ENCODE assay signal across 10 mouse cellular contexts in the genomic region with DNA sequence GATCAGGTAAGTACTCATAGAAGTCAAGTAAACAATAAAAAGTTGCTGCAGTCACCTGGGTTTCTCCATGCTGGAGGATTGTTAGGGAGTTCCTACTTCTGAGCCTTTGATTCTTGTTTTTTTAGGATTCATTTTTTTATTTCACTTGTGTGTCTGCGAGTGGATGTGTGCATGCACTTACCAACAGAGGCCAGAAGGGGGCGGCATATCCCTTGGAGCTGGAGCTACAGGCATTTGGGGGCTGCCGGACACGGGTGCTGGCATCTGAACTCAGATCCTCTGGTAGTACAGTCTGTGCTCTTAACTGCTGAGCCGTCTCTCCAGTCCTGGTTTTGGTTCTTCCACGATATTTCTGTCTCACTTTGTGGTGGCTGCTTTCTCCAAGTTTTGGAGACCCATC. TPM values are rescaled to one million over a fixed set of nuclear protein-coding genes. Genes with fewer than 3 reads are reported as not detected.
DNase-seq lines count a peak whose midpoint lies in the region; ATAC-seq and TF ChIP-seq lines count a peak whose summit lies in the region.
"Had no signal": no experiment of that assay in that cellular context is flagged by ENCODE, and none has a peak within 500 bp of the region (broad histone marks: within the 10 kb centered on the region; RNA-seq: fewer than 3 reads in every experiment).

No protein-coding gene starts in this region.

- TF ChIP-seq EP300 in CH12.LX (IDR thresholded peaks at IDR 0.05; ENCODE audit: low read length) (no peak), MEL (IDR thresholded peaks at IDR 0.05; ENCODE audit: low read depth in 1 of 2, low read length in 2 of 2) (no peak)

- TF ChIP-seq CTCF in CH12.LX (conservative IDR thresholded peaks at IDR 0.05 in 1 of 2, IDR thresholded peaks at IDR 0.05 in 1 of 2; ENCODE audit: low read depth in 2 of 2, low read length in 2 of 2) (peak in 1 of 2 experiments; percentile 49; a peak in 2 of 4 replicates), MEL (IDR thresholded peaks at IDR 0.05 in 2 of 3, conservative IDR thresholded peaks at IDR 0.05 in 1 of 3; ENCODE audit: control insufficient read depth in 1 of 3, insufficient read depth in 1 of 3, low read depth in 2 of 3, low read length in 3 of 3, poor library complexity in 1 of 3, severe bottlenecking in 1 of 3) (peak; percentile 16 to 35 (median 17); a peak in 3 of 6 replicates)

- peak; percentile 14 for DNase-seq in kidney, postnatal 4 days
- no peak for DNase-seq in kidney, postnatal 14 days
- DNase-seq in CH12.LX (ENCODE audit: extremely low read depth) (peak; percentile 25), MEL (ENCODE audit: low read depth, low spot score) (no peak)
- peak; percentile 42 for DNase-seq in limb, embryonic 11.5 days (ENCODE audit: low spot score)
- no peak for DNase-seq in heart, postnatal 4 days

- no peak overlapping the region for H3K9ac ChIP-seq in CH12.LX (ENCODE audit: insufficient read depth, low read depth)
- no peak overlapping the region for H3K9ac ChIP-seq in MEL (ENCODE audit: control insufficient read depth, low read depth, low read length, poor library complexity, severe bottlenecking)
- no peak overlapping the region for H3K9ac ChIP-seq in limb, embryonic 11.5 days (ENCODE audit: low read length)
- H3K9ac ChIP-seq: embryonic facial prominence, embryonic 12.5 days had no signal

- H3K9me3 ChIP-seq in CH12.LX (replicated peaks; ENCODE audit: low read length): no peaks in the 10 kb centered on the region
- H3K9me3 ChIP-seq in MEL (replicated peaks; ENCODE audit: insufficient read depth, low read length): no peaks in the 10 kb centered on the region
- H3K9me3 ChIP-seq in limb, embryonic 11.5 days (ENCODE audit: control insufficient read depth, low read length): no peaks in the 10 kb centered on the region
- H3K9me3 ChIP-seq: embryonic facial prominence, embryonic 12.5 days had no signal

- H3K27ac ChIP-seq in CH12.LX (ENCODE audit: insufficient read depth, low read depth): no peak overlapping the region
- H3K27ac ChIP-seq in MEL (ENCODE audit: control insufficient read depth, low read depth, low read length): no peak overlapping the region
- H3K27ac ChIP-seq in limb, embryonic 11.5 days (replicated peaks; ENCODE audit: low read depth, low read length): no peak overlapping the region
- H3K27ac ChIP-seq: embryonic facial prominence, embryonic 12.5 days had no signal

- in situ Hi-C loops in CH12.LX (cut with MboI; ENCODE audit: low pct_ligation_motif_present, low pct_unique_long_range_greater_than_20kb, low sequenced_read_pairs): no loop called here

- H3K36me3 ChIP-seq in CH12.LX (replicated peaks in 1 of 2; ENCODE audit: control insufficient read depth in 1 of 2, insufficient read depth in 1 of 2, low read length in 1 of 2) (no peaks in the 10 kb centered on the region), MEL (ENCODE audit: control insufficient read depth in 1 of 2, insufficient read depth in 2 of 2, low read length in 2 of 2) (no peaks in the 10 kb centered on the region)
- H3K36me3 ChIP-seq in limb, embryonic 11.5 days (ENCODE audit: control insufficient read depth, insufficient read depth, low read length): no peaks in the 10 kb centered on the region
- H3K36me3 ChIP-seq: embryonic facial prominence, embryonic 12.5 days had no signal

- H3K27me3 ChIP-seq in CH12.LX (replicated peaks) (no peaks in the 10 kb centered on the region), MEL (ENCODE audit: control insufficient read depth in 1 of 2, insufficient read depth in 2 of 2, low read length in 2 of 2) (no peaks in the 10 kb centered on the region)
- H3K27me3 ChIP-seq in limb, embryonic 11.5 days (ENCODE audit: control insufficient read depth, insufficient read depth, low read length): no peaks in the 10 kb centered on the region
- H3K27me3 ChIP-seq: embryonic facial prominence, embryonic 12.5 days had no signal

- dilution Hi-C loops in CH12.LX (cut with MboI; ENCODE audit: extremely low pct_ligation_motif_present, extremely low pct_unique_long_range_greater_than_20kb, low sequenced_read_pairs): no loop called here

- H3K79me2 ChIP-seq in CH12.LX (replicated peaks; ENCODE audit: control insufficient read depth, extremely low read depth, insufficient read depth, poor library complexity, severe bottlenecking) (no peaks in the 10 kb centered on the region), MEL (ENCODE audit: control insufficient read depth, insufficient read depth, low read length, poor library complexity) (no peaks in the 10 kb centered on the region)

- H3K4me3 ChIP-seq in CH12.LX (replicated peaks in 1 of 3; ENCODE audit: low read depth in 2 of 3, low read length in 2 of 3, poor library complexity in 1 of 3) (no peak overlapping the region), MEL (ENCODE audit: control insufficient read depth in 1 of 2, insufficient read depth in 1 of 2, low read depth in 2 of 2, low read length in 2 of 2) (no peak overlapping the region)
- no peak overlapping the region for H3K4me3 ChIP-seq in limb, embryonic 11.5 days (ENCODE audit: low read depth, low read length)
- H3K4me3 ChIP-seq: embryonic facial prominence, embryonic 12.5 days had no signal

- 63% methylated on average over 6 of the region's 6 CpGs for whole genome bisulfite sequencing in limb, embryonic 11.5 days

- H3K4me2 ChIP-seq in CH12.LX (ENCODE audit: insufficient read depth, low read depth, poor library complexity, severe bottlenecking): no peak overlapping the region
- no peak overlapping the region for H3K4me2 ChIP-seq in limb, embryonic 11.5 days (ENCODE audit: low read depth, severe bottlenecking)
- H3K4me2 ChIP-seq: embryonic facial prominence, embryonic 12.5 days had no signal

- TF ChIP-seq POLR2A in CH12.LX (IDR thresholded peaks at IDR 0.05; ENCODE audit: low read depth, low read length) (no peak), MEL (IDR thresholded peaks at IDR 0.05; ENCODE audit: control insufficient read depth in 1 of 2, insufficient read depth in 1 of 2, low read depth in 1 of 2, low read length in 2 of 2, poor library complexity in 1 of 2) (no peak)

- H3K4me1 ChIP-seq in CH12.LX (ENCODE audit: control insufficient read depth in 1 of 2, insufficient read depth in 2 of 2) (peaks cover 0 to 6% of the 10 kb centered on the region in 2 experiments; a peak in 2 of 4 replicates), MEL (ENCODE audit: control insufficient read depth in 1 of 2, insufficient read depth in 2 of 2, low read length in 2 of 2) (no peaks in the 10 kb centered on the region)
- no peaks in the 10 kb centered on the region for H3K4me1 ChIP-seq in limb, embryonic 11.5 days (ENCODE audit: control insufficient read depth, insufficient read depth, low read length)
- H3K4me1 ChIP-seq: embryonic facial prominence, embryonic 12.5 days had no signal

- no peak for ATAC-seq in limb, embryonic 11.5 days (ENCODE audit: insufficient number of reproducible peaks, low FRiP score, low TSS enrichment, low read depth)
- ATAC-seq in CD4-positive, CD25-positive, alpha-beta regulatory T cell, adult 4 months: no peak
- ATAC-seq: inflammation-experienced regulatory T-cells, adult 6 months had no signal

- TF ChIP-seq RAD21 in CH12.LX (IDR thresholded peaks at IDR 0.05; ENCODE audit: low read depth, low read length) (peak; percentile 38), MEL (IDR thresholded peaks at IDR 0.05; ENCODE audit: low read depth, low read length) (no peak)

TF ChIP-seq in CH12.LX, 34 proteins besides CTCF, POLR2A, EP300 and RAD21:
- TF ChIP-seq SIN3A (IDR thresholded peaks at IDR 0.05; ENCODE audit: low read length): no peak
- peak; percentile 33; the same call in 1 of the 2 replicates for TF ChIP-seq SMC3 (IDR thresholded peaks at IDR 0.05; ENCODE audit: low read depth, low read length)
- no peak for TF ChIP-seq POLR2AphosphoS2 (IDR thresholded peaks at IDR 0.05; ENCODE audit: low read depth, low read length)

TF ChIP-seq in MEL, 35 proteins besides CTCF, POLR2A, EP300 and RAD21:
- TF ChIP-seq ZC3H11A (IDR thresholded peaks at IDR 0.05; ENCODE audit: low read depth, low read length) (no peak), ETS1 (IDR thresholded peaks at IDR 0.05; ENCODE audit: low read depth, low read length) (no peak), NELFE (IDR thresholded peaks at IDR 0.05; ENCODE audit: low read depth, low read length) (no peak)

RNA-seq across cellular contexts. Expression of gene Nptx2, which starts 31.0 kb away (rescaled TPM):
- total RNA-seq in CH12.LX (2012; rRNA removed): not detected in 2 replicates
- total RNA-seq in CH12.LX (2014; rRNA removed): not detected in 2 replicates
- not detected in 2 replicates for polyA plus RNA-seq in CH12.LX (2012; ENCODE audit: insufficient read length, low read depth)
- not detected in 2 replicates for total RNA-seq in MEL (2012; rRNA removed)
- not detected for polyA plus RNA-seq in MEL (2012; ENCODE audit: insufficient read depth in 1 of 2, insufficient read length in 2 of 2, low read depth in 1 of 2, low replicate concordance in 2 of 2, missing spikeins in 1 of 2)
- 0.17 and 0.23 TPM in 2 replicates for polyA plus RNA-seq in limb, embryonic 11.5 days (2014; fragmentation: Nextera tagmentation; extraction: Ambion mirVana)
- polyA plus RNA-seq in CD4-positive, CD25-positive, alpha-beta regulatory T cell, adult 4 months (2017; shearing (Covaris generic)): not detected
- total RNA-seq in heart, postnatal 4 days (2021): under 1 TPM in 1 of 2 experiments, not detected in 1; 0.23 TPM
- total RNA-seq: megakaryocyte-erythroid progenitor cell, adult 5-6 weeks had no signal
- polyA plus RNA-seq: inflammation-experienced regulatory T-cells, adult 6 months had no signal

Comparison
In these comparisons a context has a peak if more than half of its experiments do, and no peak if none do; other contexts are left out.
1. DNase-seq: peak in kidney, postnatal 4 days (2 of 2), CH12.LX (single experiment) and limb, embryonic 11.5 days (single experiment); none in kidney, postnatal 14 days (single experiment), MEL (single experiment) and heart, postnatal 4 days (single experiment).